Mouse (Mus musculus): Measurements from ENCODE around the gene Gsn. TPM values are rescaled to one million over a fixed set of nuclear protein-coding genes. Genes with fewer than 3 reads are reported as not detected.

Gene Gsn
- total and polyA plus RNA-seq, 3 experiments = 24.2 to 54.2 (median 42.9) TPM

DNA sequence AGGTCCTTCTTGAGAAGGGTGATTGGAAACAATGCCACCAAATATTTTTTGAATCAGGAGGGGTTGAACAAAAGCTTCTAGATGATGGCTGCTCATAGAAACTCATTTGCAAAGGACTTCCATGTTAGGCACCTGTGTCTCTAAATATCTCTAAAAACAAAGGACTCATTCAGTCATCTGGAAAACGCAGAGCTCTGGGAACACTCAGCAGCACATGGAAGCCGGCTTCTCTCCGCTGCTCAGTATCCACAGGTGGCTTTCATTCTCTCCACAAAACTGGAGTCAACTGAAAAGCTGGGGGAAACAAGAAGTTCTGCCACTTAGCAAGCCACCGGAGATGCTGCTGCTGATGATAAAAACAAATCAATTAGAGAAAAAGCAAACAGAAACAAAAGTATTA lies 28.0 kb upstream of the Gsn start:
- Histone ChIP-seq H3K4me2 (ENCODE audit: insufficient read depth, low read depth, poor library complexity, severe bottlenecking) (no peak overlapping the region), H3K79me2 (replicated peaks; ENCODE audit: control insufficient read depth, extremely low read depth, insufficient read depth, poor library complexity, severe bottlenecking) (no peaks in the 10 kb centered on the region), H3K36me3 (replicated peaks in 1 of 2; ENCODE audit: control insufficient read depth in 1 of 2, insufficient read depth in 1 of 2, low read length in 1 of 2) (no peaks in the 10 kb centered on the region), H3K4me3 (replicated peaks in 1 of 3; ENCODE audit: low read depth in 2 of 3, low read length in 2 of 3, poor library complexity in 1 of 3) (no peak overlapping the region), H3K9ac (ENCODE audit: insufficient read depth, low read depth) (no peak overlapping the region), H3K4me1 (ENCODE audit: control insufficient read depth in 1 of 2, insufficient read depth in 2 of 2) (peaks cover 6 to 28% of the 10 kb centered on the region in 2 experiments), H3K9me3 (replicated peaks; ENCODE audit: low read length) (no peaks in the 10 kb centered on the region), H3K27me3 (replicated peaks) (no peaks in the 10 kb centered on the region), H3K27ac (ENCODE audit: insufficient read depth, low read depth) (no peak overlapping the region)
- in situ Hi-C loops (cut with MboI; ENCODE audit: low pct_ligation_motif_present, low pct_unique_long_range_greater_than_20kb, low sequenced_read_pairs) (loop anchor here (10.0 kb wide), 1 partner anchor 167 kb away; the partner anchor contains the start of gene 4930402F06Rik), dilution Hi-C loops (cut with MboI; ENCODE audit: extremely low pct_ligation_motif_present, extremely low pct_unique_long_range_greater_than_20kb, low sequenced_read_pairs) (no loop called here)
- no peak for DNase-seq (ENCODE audit: extremely low read depth)
- no peak for TF ChIP-seq CTCF (conservative IDR thresholded peaks at IDR 0.05 in 1 of 2, IDR thresholded peaks at IDR 0.05 in 1 of 2; ENCODE audit: low read depth in 2 of 2, low read length in 2 of 2)
- TF ChIP-seq ETS1 (conservative IDR thresholded peaks at IDR 0.05; ENCODE audit: low read depth, low read length) = no peak
- TF ChIP-seq UBTF (IDR thresholded peaks at IDR 0.05; ENCODE audit: low read depth, low read length) = no peak
- TF ChIP-seq E2F4 (IDR thresholded peaks at IDR 0.05; ENCODE audit: insufficient replicate concordance, low read depth, low read length) = no peak
- no peak for TF ChIP-seq MAZ (IDR thresholded peaks at IDR 0.05; ENCODE audit: low read depth, low read length)
- no peak for TF ChIP-seq USF2 (conservative IDR thresholded peaks at IDR 0.05; ENCODE audit: low read depth, low read length)

DNA sequence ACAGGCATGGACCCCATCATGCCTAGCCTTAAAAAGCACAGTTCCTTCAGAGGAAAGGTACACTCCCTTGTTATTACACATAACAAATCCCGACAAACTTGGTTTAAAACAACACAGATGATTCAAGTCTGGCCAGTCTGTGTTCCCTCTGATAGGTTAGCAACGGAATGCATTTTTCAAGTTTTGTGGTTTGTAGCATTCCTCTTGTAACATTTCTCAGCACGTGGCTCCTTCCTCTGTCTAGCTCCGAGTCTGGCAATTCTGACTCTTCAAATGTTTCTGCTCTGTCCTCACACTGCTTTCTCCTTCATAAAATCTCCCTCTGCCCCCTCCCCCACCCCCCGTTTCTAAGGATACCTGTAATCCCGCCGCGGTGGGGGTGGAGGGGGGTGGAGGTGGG lies 26.0 kb upstream of the Gsn start:
- H3K4me1 ChIP-seq (ENCODE audit: control insufficient read depth in 1 of 2, insufficient read depth in 2 of 2) = peaks cover 15 to 41% of the 10 kb centered on the region in 2 experiments
- no peak overlapping the region for H3K4me3 ChIP-seq (replicated peaks in 1 of 3; ENCODE audit: low read depth in 2 of 3, low read length in 2 of 3, poor library complexity in 1 of 3)
- H3K27me3 ChIP-seq (replicated peaks) = no peaks in the 10 kb centered on the region
- H3K27ac ChIP-seq (ENCODE audit: insufficient read depth, low read depth) = no peak overlapping the region
- no peak overlapping the region for H3K4me2 ChIP-seq (ENCODE audit: insufficient read depth, low read depth, poor library complexity, severe bottlenecking)
- H3K9me3 ChIP-seq (replicated peaks; ENCODE audit: low read length) = no peaks in the 10 kb centered on the region
- no peaks in the 10 kb centered on the region for H3K36me3 ChIP-seq (replicated peaks in 1 of 2; ENCODE audit: control insufficient read depth in 1 of 2, insufficient read depth in 1 of 2, low read length in 1 of 2)
- no peak for TF ChIP-seq CHD2 (IDR thresholded peaks at IDR 0.05; ENCODE audit: low read length)
- no peak for TF ChIP-seq JUND (conservative IDR thresholded peaks at IDR 0.05; ENCODE audit: low read depth, low read length)
- no peak for TF ChIP-seq ZMIZ1 (IDR thresholded peaks at IDR 0.05; ENCODE audit: low read depth, low read length)
- no peak for TF ChIP-seq CTCF (conservative IDR thresholded peaks at IDR 0.05 in 1 of 2, IDR thresholded peaks at IDR 0.05 in 1 of 2; ENCODE audit: low read depth in 2 of 2, low read length in 2 of 2)
- TF ChIP-seq ZKSCAN1 (IDR thresholded peaks at IDR 0.05; ENCODE audit: borderline replicate concordance, low read depth, low read length) = no peak
- TF ChIP-seq MAZ (IDR thresholded peaks at IDR 0.05; ENCODE audit: low read depth, low read length) = no peak
- TF ChIP-seq TBP (conservative IDR thresholded peaks at IDR 0.05; ENCODE audit: low read depth, low read length) = no peak
- TF ChIP-seq RAD21 (IDR thresholded peaks at IDR 0.05; ENCODE audit: low read depth, low read length) = no peak
- TF ChIP-seq CHD1 (IDR thresholded peaks at IDR 0.05; ENCODE audit: low read depth, low read length) = no peak
- TF ChIP-seq NRF1 (IDR thresholded peaks at IDR 0.05; ENCODE audit: low read depth, low read length) = no peak
- TF ChIP-seq USF1 (IDR thresholded peaks at IDR 0.05; ENCODE audit: low read depth, low read length) = no peak
- TF ChIP-seq MAFK (IDR thresholded peaks at IDR 0.05; ENCODE audit: insufficient replicate concordance, low read length) = no peak
- no peaks in the 10 kb centered on the region for H3K79me2 ChIP-seq (replicated peaks; ENCODE audit: control insufficient read depth, extremely low read depth, insufficient read depth, poor library complexity, severe bottlenecking)
- in situ Hi-C loops (cut with MboI; ENCODE audit: low pct_ligation_motif_present, low pct_unique_long_range_greater_than_20kb, low sequenced_read_pairs) (no loop called here), dilution Hi-C loops (cut with MboI; ENCODE audit: extremely low pct_ligation_motif_present, extremely low pct_unique_long_range_greater_than_20kb, low sequenced_read_pairs) (no loop called here)
- no peak for DNase-seq (ENCODE audit: extremely low read depth)
- H3K9ac ChIP-seq (ENCODE audit: insufficient read depth, low read depth) = no peak overlapping the region
